Mouse (Mus musculus): ENCODE results near the gene Dapp1. TPM values are rescaled to one million over a fixed set of nuclear protein-coding genes. Genes with fewer than 3 reads are reported as not detected.

Dapp1 gene
- 7.2 and 11.4 TPM in 2 replicates for polyA plus RNA-seq (2014; fragmentation: Nextera tagmentation; extraction: Ambion mirVana)

- 10% methylated on average over 10 of the region's 10 CpGs for WGBS
- peaks cover 4% of the 10 kb centered on the region; the same call in 1 of the 2 replicates for H3K4me1 ChIP-seq (ENCODE audit: control insufficient read depth, insufficient read depth, low read length)
- peak within 1 kb of the TSS; percentile 42 for H3K4me3 ChIP-seq (ENCODE audit: low read length)
- H3K9me3 ChIP-seq (ENCODE audit: control insufficient read depth, low read length), result no peaks in the 10 kb centered on the region
- peak within 1 kb of the TSS; percentile 69; the same call in 1 of the 2 replicates for H3K27ac ChIP-seq (ENCODE audit: low read depth, low read length)
- H3K9ac ChIP-seq (ENCODE audit: low read depth, low read length), result peak within 1 kb of the TSS; percentile 56
- H3K36me3 ChIP-seq (ENCODE audit: control insufficient read depth, insufficient read depth, low read length), result no peaks in the 10 kb centered on the region
- H3K27me3 ChIP-seq (ENCODE audit: control insufficient read depth, insufficient read depth, low read length), result no peaks in the 10 kb centered on the region
- ATAC-seq (ENCODE audit: low FRiP score, low TSS enrichment), result peak; percentile 90
- peak within 1 kb of the TSS; percentile 62 for H3K4me2 ChIP-seq (replicated peaks; ENCODE audit: low read depth, low read length)
Observed at GRCm38 (mm10) chr3:137981382-137981750, at the start of gene Dapp1. TSS of gene Dapp1 (minus strand) at chr3:137981545.

GRCm38 (mm10) chr3:138030563-138030962 lies 49.2 kb upstream of the Dapp1 start:
- whole genome bisulfite sequencing, result 79% methylated on average over 6 of the region's 6 CpGs

GRCm38 (mm10) chr3:138029351-138029750 lies 48.0 kb upstream of the Dapp1 start:
- Histone ChIP-seq H3K9ac (ENCODE audit: low read depth, low read length) (no peak overlapping the region), H3K36me3 (ENCODE audit: control insufficient read depth, insufficient read depth, low read length) (no peaks in the 10 kb centered on the region), H3K4me1 (ENCODE audit: control insufficient read depth, insufficient read depth, low read length) (no peaks in the 10 kb centered on the region), H3K9me3 (ENCODE audit: control insufficient read depth, low read length) (no peaks in the 10 kb centered on the region), H3K4me2 (replicated peaks; ENCODE audit: low read depth, low read length) (no peak overlapping the region), H3K27me3 (ENCODE audit: control insufficient read depth, insufficient read depth, low read length) (no peaks in the 10 kb centered on the region; the same call in 1 of the 2 replicates), H3K27ac (ENCODE audit: low read depth, low read length) (no peak overlapping the region), H3K4me3 (ENCODE audit: low read length) (no peak overlapping the region)
- no peak for ATAC-seq (ENCODE audit: low FRiP score, low TSS enrichment)
- 79% methylated on average over 5 of the region's 5 CpGs for WGBS

More at GRCm38 (mm10) chr3:138030563-138030962, 49.2 kb upstream of the Dapp1 start:
- H3K4me3 ChIP-seq (ENCODE audit: low read length), result no peak overlapping the region
- H3K27me3 ChIP-seq (ENCODE audit: control insufficient read depth, insufficient read depth, low read length), result no peaks in the 10 kb centered on the region; the same call in 1 of the 2 replicates
- no peaks in the 10 kb centered on the region for H3K4me1 ChIP-seq (ENCODE audit: control insufficient read depth, insufficient read depth, low read length)
- ATAC-seq (ENCODE audit: low FRiP score, low TSS enrichment), result no peak
- no peaks in the 10 kb centered on the region for H3K9me3 ChIP-seq (ENCODE audit: control insufficient read depth, low read length)
- H3K36me3 ChIP-seq (ENCODE audit: control insufficient read depth, insufficient read depth, low read length), result no peaks in the 10 kb centered on the region
- no peak overlapping the region for H3K27ac ChIP-seq (ENCODE audit: low read depth, low read length)
- H3K4me2 ChIP-seq (replicated peaks; ENCODE audit: low read depth, low read length), result no peak overlapping the region
- H3K9ac ChIP-seq (ENCODE audit: low read depth, low read length), result no peak overlapping the region

- Histone ChIP-seq H3K9ac (ENCODE audit: low read depth, low read length) (no peak overlapping the region), H3K4me2 (replicated peaks; ENCODE audit: low read depth, low read length) (no peak overlapping the region), H3K36me3 (ENCODE audit: control insufficient read depth, insufficient read depth, low read length) (no peaks in the 10 kb centered on the region), H3K27ac (ENCODE audit: low read depth, low read length) (no peak overlapping the region), H3K4me3 (ENCODE audit: low read length) (no peak overlapping the region), H3K9me3 (ENCODE audit: control insufficient read depth, low read length) (no peaks in the 10 kb centered on the region), H3K27me3 (ENCODE audit: control insufficient read depth, insufficient read depth, low read length) (no peaks in the 10 kb centered on the region), H3K4me1 (ENCODE audit: control insufficient read depth, insufficient read depth, low read length) (no peaks in the 10 kb centered on the region)
- no peak for ATAC-seq (ENCODE audit: low FRiP score, low TSS enrichment)
- 79% methylated on average over 5 of the region's 5 CpGs for WGBS
Observed at GRCm38 (mm10) chr3:138027575-138028362, 46.4 kb upstream of the Dapp1 start.

GRCm38 (mm10) chr3:138026286-138026685 lies 44.9 kb upstream of the Dapp1 start:
- Histone ChIP-seq H3K36me3 (ENCODE audit: control insufficient read depth, insufficient read depth, low read length) (no peaks in the 10 kb centered on the region), H3K9ac (ENCODE audit: low read depth, low read length) (no peak overlapping the region), H3K9me3 (ENCODE audit: control insufficient read depth, low read length) (no peaks in the 10 kb centered on the region), H3K4me3 (ENCODE audit: low read length) (no peak overlapping the region), H3K27me3 (ENCODE audit: control insufficient read depth, insufficient read depth, low read length) (no peaks in the 10 kb centered on the region), H3K4me2 (replicated peaks; ENCODE audit: low read depth, low read length) (no peak overlapping the region), H3K27ac (ENCODE audit: low read depth, low read length) (no peak overlapping the region), H3K4me1 (ENCODE audit: control insufficient read depth, insufficient read depth, low read length) (0 out of 2 replicates have a peak, but pooled peaks cover 3% of the 10 kb centered on the region)
- WGBS, result 66% methylated on average over 10 of the region's 10 CpGs
- ATAC-seq (ENCODE audit: low FRiP score, low TSS enrichment), result no peak

- WGBS, result 85% methylated on average over 4 of the region's 4 CpGs
- H3K27me3 ChIP-seq (ENCODE audit: control insufficient read depth, insufficient read depth, low read length), result no peaks in the 10 kb centered on the region
- H3K4me2 ChIP-seq (replicated peaks; ENCODE audit: low read depth, low read length), result no peak overlapping the region
- H3K27ac ChIP-seq (ENCODE audit: low read depth, low read length), result no peak overlapping the region
- 0 out of 2 replicates have a peak, but pooled peaks cover 3% of the 10 kb centered on the region for H3K4me1 ChIP-seq (ENCODE audit: control insufficient read depth, insufficient read depth, low read length)
- H3K36me3 ChIP-seq (ENCODE audit: control insufficient read depth, insufficient read depth, low read length), result no peaks in the 10 kb centered on the region
- 0 out of 2 replicates have a peak, but pooled peaks cover 3% of the 10 kb centered on the region for H3K9me3 ChIP-seq (ENCODE audit: control insufficient read depth, low read length)
- no peak overlapping the region for H3K4me3 ChIP-seq (ENCODE audit: low read length)
- no peak for ATAC-seq (ENCODE audit: low FRiP score, low TSS enrichment)
- H3K9ac ChIP-seq (ENCODE audit: low read depth, low read length), result no peak overlapping the region
Observed at GRCm38 (mm10) chr3:138022651-138023050, 41.3 kb upstream of the Dapp1 start.

- Histone ChIP-seq H3K36me3 (ENCODE audit: control insufficient read depth, insufficient read depth, low read length) (no peaks in the 10 kb centered on the region), H3K27ac (ENCODE audit: low read depth, low read length) (no peak overlapping the region), H3K9me3 (ENCODE audit: control insufficient read depth, low read length) (0 out of 2 replicates have a peak, but pooled peaks cover 3% of the 10 kb centered on the region), H3K27me3 (ENCODE audit: control insufficient read depth, insufficient read depth, low read length) (no peaks in the 10 kb centered on the region), H3K4me3 (ENCODE audit: low read length) (no peak overlapping the region), H3K9ac (ENCODE audit: low read depth, low read length) (no peak overlapping the region), H3K4me2 (replicated peaks; ENCODE audit: low read depth, low read length) (no peak overlapping the region), H3K4me1 (ENCODE audit: control insufficient read depth, insufficient read depth, low read length) (0 out of 2 replicates have a peak, but pooled peaks cover 3% of the 10 kb centered on the region)
- WGBS, result 65% methylated on average over 4 of the region's 4 CpGs
- ATAC-seq (ENCODE audit: low FRiP score, low TSS enrichment), result no peak
Observed at GRCm38 (mm10) chr3:138022003-138022402, 40.7 kb upstream of the Dapp1 start.

GRCm38 (mm10) chr3:138016810-138017209 lies 35.5 kb upstream of the Dapp1 start:
- 0 out of 2 replicates have a peak, but pooled peaks cover 3% of the 10 kb centered on the region for H3K9me3 ChIP-seq (ENCODE audit: control insufficient read depth, low read length)
- no peak overlapping the region for H3K27ac ChIP-seq (ENCODE audit: low read depth, low read length)
- H3K4me2 ChIP-seq (replicated peaks; ENCODE audit: low read depth, low read length), result no peak overlapping the region
- no peaks in the 10 kb centered on the region for H3K36me3 ChIP-seq (ENCODE audit: control insufficient read depth, insufficient read depth, low read length)
- no peak overlapping the region for H3K4me3 ChIP-seq (ENCODE audit: low read length)
- H3K9ac ChIP-seq (ENCODE audit: low read depth, low read length), result no peak overlapping the region
- no peaks in the 10 kb centered on the region for H3K4me1 ChIP-seq (ENCODE audit: control insufficient read depth, insufficient read depth, low read length)
- H3K27me3 ChIP-seq (ENCODE audit: control insufficient read depth, insufficient read depth, low read length), result no peaks in the 10 kb centered on the region
- 70% methylated on average over 12 of the region's 12 CpGs for WGBS
- ATAC-seq (ENCODE audit: low FRiP score, low TSS enrichment), result no peak

- no peaks in the 10 kb centered on the region for H3K4me1 ChIP-seq (ENCODE audit: control insufficient read depth, insufficient read depth, low read length)
- 79% methylated on average over 2 of the region's 2 CpGs for WGBS
- 0 out of 2 replicates have a peak, but pooled peaks cover 3% of the 10 kb centered on the region for H3K9me3 ChIP-seq (ENCODE audit: control insufficient read depth, low read length)
- no peaks in the 10 kb centered on the region for H3K27me3 ChIP-seq (ENCODE audit: control insufficient read depth, insufficient read depth, low read length)
- no peaks in the 10 kb centered on the region for H3K36me3 ChIP-seq (ENCODE audit: control insufficient read depth, insufficient read depth, low read length)
- H3K9ac ChIP-seq (ENCODE audit: low read depth, low read length), result no peak overlapping the region
- ATAC-seq (ENCODE audit: low FRiP score, low TSS enrichment), result no peak
- H3K27ac ChIP-seq (ENCODE audit: low read depth, low read length), result no peak overlapping the region
- no peak overlapping the region for H3K4me3 ChIP-seq (ENCODE audit: low read length)
- no peak overlapping the region for H3K4me2 ChIP-seq (replicated peaks; ENCODE audit: low read depth, low read length)
Observed at GRCm38 (mm10) chr3:138014725-138015124, 33.4 kb upstream of the Dapp1 start.
